Mouse (Mus musculus) stomach, embryonic 14.5 days (tissue): Measurements from ENCODE around the gene Six5. TPM values are rescaled to one million over a fixed set of nuclear protein-coding genes. Genes with fewer than 3 reads are reported as not detected.

Source experiments
- ATAC-seq: fragments of 200-750 bp; cut with Nextera tagmentation; 2 replicates; pipeline ENCODE4 v1.8.0; 2017; ENCODE audit warnings: low read depth, moderate TSS enrichment; ENCODE audit not compliant: insufficient number of reproducible peaks, insufficient read depth, low FRiP score
- H3K27ac ChIP-seq: fragments of 300-500 bp; sonication (generic); 2 replicates; pipeline ENCODE4 v1.5.1; 2014; ENCODE audit warnings: mild to moderate bottlenecking, low read length, moderate library complexity, mixed read lengths
- H3K27me3 ChIP-seq: fragments of 300-500 bp; sonication (generic); 2 replicates; pipeline ENCODE4 v1.6.1; 2014; ENCODE audit warnings: low read length, control low read depth, mixed read lengths; ENCODE audit not compliant: control insufficient read depth, insufficient read depth
- H3K36me3 ChIP-seq: fragments of 300-500 bp; sonication (generic); 2 replicates; pipeline ENCODE4 v1.6.1; 2014; ENCODE audit warnings: mild to moderate bottlenecking, control low read depth, low read length, moderate library complexity, mixed read lengths; ENCODE audit not compliant: control insufficient read depth, insufficient read depth
- H3K4me1 ChIP-seq: fragments of 300-500 bp; sonication (generic); 2 replicates; pipeline ENCODE4 v1.6.1; 2014; ENCODE audit warnings: low read length, control low read depth, mixed read lengths; ENCODE audit not compliant: control insufficient read depth, insufficient read depth
- H3K4me2 ChIP-seq: fragments of 300-500 bp; sonication (generic); replicated peaks from 2 replicates; pipeline ENCODE4 v1.6.1; 2014; ENCODE audit warnings: low read depth, low read length, control low read depth
- H3K4me3 ChIP-seq: fragments of 300-500 bp; sonication (generic); 2 replicates; pipeline ENCODE4 v1.5.1; 2014; ENCODE audit warnings: low read depth, low read length, control low read depth
- H3K9ac ChIP-seq: fragments of 300-500 bp; sonication (generic); replicated peaks from 2 replicates; pipeline ENCODE4 v1.6.1; 2014; ENCODE audit warnings: low read depth, mild to moderate bottlenecking, control low read depth, low read length, moderate library complexity, mixed read lengths
- H3K9me3 ChIP-seq: fragments of 300-500 bp; sonication (generic); 2 replicates; pipeline ENCODE4 v1.6.1; 2016; ENCODE audit warnings: low read depth, low read length, control low read depth; ENCODE audit not compliant: control insufficient read depth
- WGBS: fragments of 180-500 bp; shearing (Covaris S2); extraction: QIAGEN DNeasy Blood & Tissue Kit; methylation state at CpG from one replicate; pipeline ENCODE4 v1.1.7; 2014; 5-methylcytosine and 5-hydroxymethylcytosine counted together
- polyA plus RNA-seq: library from polyadenylated mRNA; unstranded; fragments of >200 nt; fragmentation: Nextera tagmentation; extraction: Ambion mirVana; gene quantifications from 2 replicates; pipeline ENCODE4 v1.2.1, GENCODE M21; 2014

Six5 gene
- polyA plus RNA-seq, 1 experiment from 2014 or later = 17.4 TPM

GRCm38 (mm10) chr7:19094826-19095750 is 694 bp downstream of the Six5 start:
- Histone ChIP-seq H3K27me3 (no peaks in the 10 kb centered on the region), H3K9ac (peak overlapping the region; percentile 93), H3K4me3 (peak overlapping the region; percentile 80), H3K4me2 (peak overlapping the region; percentile 89), H3K9me3 (no peaks in the 10 kb centered on the region), H3K27ac (peak overlapping the region; percentile 99), H3K4me1 (peaks cover 24% of the 10 kb centered on the region), H3K36me3 (peaks cover 4% of the 10 kb centered on the region)
- no peak for ATAC-seq
- WGBS = under 1% methylated on average over 84 of the region's 87 CpGs

- Histone ChIP-seq H3K9ac (peak overlapping the region; percentile 93), H3K4me1 (peaks cover 24% of the 10 kb centered on the region), H3K27me3 (no peaks in the 10 kb centered on the region), H3K4me3 (peak overlapping the region; percentile 80), H3K9me3 (no peaks in the 10 kb centered on the region), H3K4me2 (peak overlapping the region; percentile 89), H3K36me3 (peaks cover 4% of the 10 kb centered on the region), H3K27ac (peak overlapping the region; percentile 99)
- under 1% methylated on average over 19 of the region's 19 CpGs for WGBS
- ATAC-seq = peak; percentile 19
Observed at GRCm38 (mm10) chr7:19095751-19096110, 1.3 kb downstream of the Six5 start.

GRCm38 (mm10) chr7:19096421-19096976 is 2.1 kb downstream of the Six5 start:
- H3K4me3 ChIP-seq = peak overlapping the region; percentile 80
- no peaks in the 10 kb centered on the region for H3K27me3 ChIP-seq
- no peak for ATAC-seq
- H3K9ac ChIP-seq = peak overlapping the region; percentile 93
- peaks cover 4% of the 10 kb centered on the region; the same call in 1 of the 2 replicates for H3K36me3 ChIP-seq
- H3K4me1 ChIP-seq = peaks cover 24% of the 10 kb centered on the region
- H3K9me3 ChIP-seq = no peaks in the 10 kb centered on the region
- WGBS = 47% methylated on average over 5 of the region's 5 CpGs
- H3K27ac ChIP-seq = peak overlapping the region; percentile 99; the same call in 1 of the 2 replicates
- H3K4me2 ChIP-seq = peak overlapping the region; percentile 89

- Histone ChIP-seq H3K27ac (no peak overlapping the region), H3K4me2 (peak overlapping the region; percentile 89; the same call in 1 of the 2 replicates), H3K36me3 (peaks cover 4% of the 10 kb centered on the region; the same call in 1 of the 2 replicates), H3K27me3 (no peaks in the 10 kb centered on the region), H3K9ac (no peak overlapping the region), H3K4me1 (peaks cover 20% of the 10 kb centered on the region), H3K9me3 (no peaks in the 10 kb centered on the region), H3K4me3 (no peak overlapping the region)
- no peak for ATAC-seq
- WGBS = 46% methylated on average over 2 of the region's 2 CpGs
Observed at GRCm38 (mm10) chr7:19097217-19097616, 2.8 kb downstream of the Six5 start.

- H3K9me3 ChIP-seq = no peaks in the 10 kb centered on the region
- no peaks in the 10 kb centered on the region for H3K27me3 ChIP-seq
- peaks cover 4% of the 10 kb centered on the region; the same call in 1 of the 2 replicates for H3K36me3 ChIP-seq
- peaks cover 14% of the 10 kb centered on the region for H3K4me1 ChIP-seq
- no peak overlapping the region for H3K9ac ChIP-seq
- H3K4me3 ChIP-seq = no peak overlapping the region
- H3K4me2 ChIP-seq = no peak overlapping the region
- no peak overlapping the region for H3K27ac ChIP-seq
- ATAC-seq = no peak
Observed at GRCm38 (mm10) chr7:19097863-19098262, 3.5 kb downstream of the Six5 start.

GRCm38 (mm10) chr7:19098811-19099210 is 4.4 kb downstream of the Six5 start:
- Histone ChIP-seq H3K9ac (no peak overlapping the region), H3K4me3 (no peak overlapping the region), H3K9me3 (no peaks in the 10 kb centered on the region), H3K27me3 (no peaks in the 10 kb centered on the region), H3K4me1 (peaks cover 12% of the 10 kb centered on the region), H3K4me2 (no peak overlapping the region), H3K36me3 (peaks cover 4% of the 10 kb centered on the region; the same call in 1 of the 2 replicates), H3K27ac (no peak overlapping the region)
- 74% methylated on average over 7 of the region's 7 CpGs for WGBS
- ATAC-seq = no peak

GRCm38 (mm10) chr7:19100290-19100689 is 5.9 kb downstream of the Six5 start:
- no peak for ATAC-seq
- H3K27ac ChIP-seq = no peak overlapping the region
- no peak overlapping the region for H3K9ac ChIP-seq
- H3K36me3 ChIP-seq = peaks cover 4% of the 10 kb centered on the region; the same call in 1 of the 2 replicates
- no peak overlapping the region for H3K4me2 ChIP-seq
- H3K4me1 ChIP-seq = peaks cover 12% of the 10 kb centered on the region
- H3K4me3 ChIP-seq = no peak overlapping the region
- no peaks in the 10 kb centered on the region for H3K9me3 ChIP-seq
- no peaks in the 10 kb centered on the region for H3K27me3 ChIP-seq
- WGBS = 76% methylated on average over 1 of the region's 1 CpGs

- Histone ChIP-seq H3K4me1 (no peaks in the 10 kb centered on the region), H3K4me2 (no peak overlapping the region), H3K9me3 (no peaks in the 10 kb centered on the region), H3K36me3 (no peaks in the 10 kb centered on the region), H3K27ac (no peak overlapping the region), H3K9ac (no peak overlapping the region), H3K4me3 (no peak overlapping the region), H3K27me3 (no peaks in the 10 kb centered on the region)
- ATAC-seq = no peak
Observed at GRCm38 (mm10) chr7:19103741-19104140, 9.3 kb downstream of the Six5 start.
